Mouse (Mus musculus) ES-E14 (cell line): ENCODE measurements at regions not wholly inside any gene's neighbourhood (a gene's known extent, or its start where the extent isn't known, plus 50 kb on each side); places are given as distances from the start of the nearest gene placed in this dataset.
A peak's percentile ranks its signal among the peaks of the same experiment; 100 is the strongest.

ENCODE experiments used
- CHD2 ChIP-seq: IDR thresholded peaks from 2 replicates; pipeline ENCODE4 v1.6.1; 2014; ENCODE audit warnings: mild to moderate bottlenecking, low read depth, low read length, inconsistent platforms
- HCFC1 ChIP-seq: IDR thresholded peaks from 2 replicates; pipeline ENCODE4 v1.6.1; 2012; ENCODE audit warnings: low read length, inconsistent platforms, borderline replicate concordance; ENCODE audit not compliant: insufficient read depth
- ZC3H11A ChIP-seq: IDR thresholded peaks from 2 replicates; pipeline ENCODE4 v1.6.1; 2012; ENCODE audit warnings: low read depth, mild to moderate bottlenecking, inconsistent platforms, low read length, borderline replicate concordance

GRCm38 (mm10) chr10:66896698-66897622 is 199.0 kb upstream of the Jmjd1c start:
- TF ChIP-seq HCFC1 = no peak
- no peak for TF ChIP-seq ZC3H11A
- TF ChIP-seq CHD2 = peak; percentile 74
